8 mouse cellular contexts compared by ENCODE assay signal in the genomic region with DNA sequence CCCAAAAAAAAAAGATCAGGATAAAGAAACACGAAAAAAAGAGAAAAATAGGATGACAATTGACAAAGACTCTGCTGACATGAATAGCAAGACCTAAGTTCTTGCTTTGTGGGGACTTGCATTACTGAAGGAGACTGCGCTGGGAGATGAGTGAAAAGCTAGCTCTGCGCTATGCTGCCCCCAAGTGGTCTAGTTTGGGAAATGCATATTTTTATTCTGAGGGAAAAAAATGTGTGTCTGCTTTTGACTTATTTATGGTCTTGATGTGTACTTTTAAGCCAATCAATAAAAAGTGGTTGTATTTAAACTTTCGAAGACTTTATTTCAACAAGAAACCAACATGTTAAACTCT.
DNase-seq lines count a peak whose midpoint lies in the region; ATAC-seq and TF ChIP-seq lines count a peak whose summit lies in the region.

No protein-coding gene starts in this region.

- H3K36me3 ChIP-seq in G1E (replicated peaks) = no peaks in the 10 kb centered on the region
- H3K36me3 ChIP-seq in forebrain, postnatal 0 days (ENCODE audit: insufficient read depth) = no peaks in the 10 kb centered on the region

- TF ChIP-seq POLR2A in cerebellum, adult 2 months (IDR thresholded peaks at IDR 0.05; ENCODE audit: borderline replicate concordance, insufficient read depth, low read length) = no peak

- H3K27ac ChIP-seq in cerebellum, adult 2 months (ENCODE audit: insufficient read depth, low read length) = no peak overlapping the region
- H3K27ac ChIP-seq in forebrain, postnatal 0 days (ENCODE audit: low read depth, low read length) = no peak overlapping the region

- no peak for ATAC-seq in G1E (ENCODE audit: extremely low read depth, insufficient number of reproducible peaks, low FRiP score, poor library complexity, severe bottlenecking)
- peak; percentile 86 for ATAC-seq in forebrain, postnatal 0 days
- ATAC-seq in erythroblast, adult 5-6 weeks (replicated peaks; ENCODE audit: low FRiP score, poor library complexity, severe bottlenecking) = no peak

- peak; percentile 18; the same call in 1 of the 2 replicates for TF ChIP-seq CTCF in G1E (IDR thresholded peaks at IDR 0.05; ENCODE audit: low read depth, low read length)
- peak; percentile 70 for TF ChIP-seq CTCF in cerebellum, adult 2 months (IDR thresholded peaks at IDR 0.05; ENCODE audit: borderline replicate concordance, insufficient read depth, low read depth, low read length)
- TF ChIP-seq CTCF in forebrain, postnatal 0 days (IDR thresholded peaks at IDR 0.05; ENCODE audit: low read depth) = peak; percentile 90

- H3K9me3 ChIP-seq in G1E (replicated peaks) = 0 out of 2 replicates have a peak, but pooled peaks cover 4% of the 10 kb centered on the region
- no peaks in the 10 kb centered on the region for H3K9me3 ChIP-seq in forebrain, postnatal 0 days (ENCODE audit: low read length)

- H3K4me3 ChIP-seq in G1E (ENCODE audit: low read depth, low read length) = no peak overlapping the region
- no peak overlapping the region for H3K4me3 ChIP-seq in cerebellum, adult 2 months (replicated peaks; ENCODE audit: insufficient read depth, low read depth, low read length)
- H3K4me3 ChIP-seq in forebrain, postnatal 0 days (ENCODE audit: low read depth, low read length) = no peak overlapping the region

- H3K9ac ChIP-seq in forebrain, postnatal 0 days = no peak overlapping the region

- 5% methylated on average over 4 of the region's 4 CpGs for WGBS in cerebellum, adult 2 months
- WGBS in forebrain, postnatal 0 days = 6% methylated on average over 4 of the region's 4 CpGs

- no peaks in the 10 kb centered on the region for H3K4me1 ChIP-seq in G1E (ENCODE audit: insufficient read depth, low read depth, low read length)
- no peaks in the 10 kb centered on the region for H3K4me1 ChIP-seq in cerebellum, adult 2 months (ENCODE audit: control insufficient read depth, insufficient read depth, low read length)
- peaks cover 7% of the 10 kb centered on the region; the same call in 1 of the 2 replicates for H3K4me1 ChIP-seq in forebrain, postnatal 0 days (ENCODE audit: insufficient read depth)

- peak; percentile 20 to 27 for DNase-seq in B cell, adult 2 months
- peak; percentile 1 for DNase-seq in G1E (ENCODE audit: low spot score)
- DNase-seq in cerebellum, adult 2 months = peak; percentile 48 to 58
- DNase-seq in forebrain, postnatal 0 days = peak; percentile 91
- peak; percentile 42 to 64 for DNase-seq in kidney, postnatal 25 days
- DNase-seq in lung, postnatal 14 days = peak; percentile 64
- DNase-seq in retina, postnatal 7 days (ENCODE audit: low read depth, low spot score) = peak; percentile 39

- no peaks in the 10 kb centered on the region for H3K27me3 ChIP-seq in G1E (ENCODE audit: insufficient read depth, low read length)
- H3K27me3 ChIP-seq in cerebellum, adult 2 months (ENCODE audit: control insufficient read depth, insufficient read depth, low read length) = no peaks in the 10 kb centered on the region
- H3K27me3 ChIP-seq in forebrain, postnatal 0 days (ENCODE audit: insufficient read depth, low read length) = no peaks in the 10 kb centered on the region

- no peak overlapping the region for H3K4me2 ChIP-seq in forebrain, postnatal 0 days (ENCODE audit: low read depth)

Comparison
In these comparisons a context has a peak if more than half of its experiments do, and no peak if none do; other contexts are left out.
1. DNase-seq: peak in every context shown above with its lines; median percentile 91 in forebrain, postnatal 0 days; 64 in lung, postnatal 14 days; 53 in cerebellum, adult 2 months; 53 in kidney, postnatal 25 days; 39 in retina, postnatal 7 days; 24 in B cell, adult 2 months; 1 in G1E.
2. CTCF ChIP-seq: peak in every context shown above with its lines; median percentile 90 in forebrain, postnatal 0 days; 70 in cerebellum, adult 2 months; 18 in G1E.